8 mouse cellular contexts compared by ENCODE assay signal in genomic region chr11:107014597-107015309, GRCm38 (mm10). TPM values are rescaled to one million over a fixed set of nuclear protein-coding genes. Genes with fewer than 3 reads are reported as not detected.
DNase-seq lines count a peak whose midpoint lies in the region; ATAC-seq and TF ChIP-seq lines count a peak whose summit lies in the region.

No protein-coding gene starts in this region.

- 28% methylated on average over 14 of the region's 14 CpGs for WGBS in heart, adult 2 months
- 38% methylated on average over 14 of the region's 14 CpGs for WGBS in heart, postnatal 0 days

- no peak overlapping the region for H3K9ac ChIP-seq in heart, adult 2 months (ENCODE audit: low read depth, low read length)
- peak overlapping the region; percentile 53 for H3K9ac ChIP-seq in ES-E14 (ENCODE audit: insufficient read depth, low read depth, low read length, poor library complexity, severe bottlenecking)
- no peak overlapping the region for H3K9ac ChIP-seq in heart, postnatal 0 days (replicated peaks; ENCODE audit: low read depth, low read length)

- H3K4me1 ChIP-seq in heart, adult 2 months (ENCODE audit: control insufficient read depth, insufficient read depth, low read length), result peaks cover 2% of the 10 kb centered on the region
- peaks cover 0 to 5% of the 10 kb centered on the region in 2 experiments; a peak in 1 of 4 replicates for H3K4me1 ChIP-seq in ES-E14 (ENCODE audit: control insufficient read depth in 2 of 2, insufficient read depth in 2 of 2, low read length in 2 of 2, poor library complexity in 1 of 2)
- no peaks in the 10 kb centered on the region for H3K4me1 ChIP-seq in heart, postnatal 0 days (ENCODE audit: control insufficient read depth, insufficient read depth)

- TF ChIP-seq CTCF in heart, adult 2 months (IDR thresholded peaks at IDR 0.05), result peak; percentile 65
- peak; percentile 40 for TF ChIP-seq CTCF in heart, postnatal 0 days (IDR thresholded peaks at IDR 0.05; ENCODE audit: low read depth)

- intact Hi-C loops in heart, adult 2 months (cut with DNase I), result no loop called here

- H3K79me2 ChIP-seq in heart, adult 2 months (replicated peaks; ENCODE audit: control insufficient read depth, insufficient read depth, low read length), result no peaks in the 10 kb centered on the region

- TF ChIP-seq POLR2A in heart, adult 2 months (IDR thresholded peaks at IDR 0.05; ENCODE audit: insufficient read depth, low read depth, low read length), result no peak

- TF ChIP-seq EP300 in heart, adult 2 months (IDR thresholded peaks at IDR 0.05; ENCODE audit: insufficient read depth, low read depth, low read length), result no peak
- TF ChIP-seq EP300 in heart, postnatal 0 days (IDR thresholded peaks at IDR 0.05; ENCODE audit: low read depth), result no peak

- in situ Hi-C loops in ES-E14 (cut with MboI; ENCODE audit: low sequenced_read_pairs in 2 of 2, unreplicated experiment in 2 of 2), result no loop called here

- no peak for ATAC-seq in heart, postnatal 0 days (ENCODE audit: insufficient read depth, low read depth)

- H3K27me3 ChIP-seq in heart, adult 2 months (ENCODE audit: control insufficient read depth, insufficient read depth, low read length), result no peaks in the 10 kb centered on the region
- no peaks in the 10 kb centered on the region for H3K27me3 ChIP-seq in heart, postnatal 0 days (ENCODE audit: control insufficient read depth, insufficient read depth, low read length)

- H3K27ac ChIP-seq in heart, adult 2 months, result peak overlapping the region; percentile 29
- no peak overlapping the region; the same call in 1 of the 2 replicates for H3K27ac ChIP-seq in ES-E14 (ENCODE audit: insufficient read depth, low read depth, low read length, poor library complexity, severe bottlenecking)
- H3K27ac ChIP-seq in heart, postnatal 0 days (ENCODE audit: low read depth), result no peak overlapping the region

- DNase-seq in heart, adult 2 months, result peak; percentile 38 to 43
- DNase-seq in heart, postnatal 4 days, result no peak
- DNase-seq in ES-E14 (ENCODE audit: low read depth, low spot score), result peak; percentile 75
- no peak for DNase-seq in heart, postnatal 0 days (ENCODE audit: low spot score)
- peak; percentile 57 to 77 for DNase-seq in lung, postnatal 4 days
- DNase-seq in right cerebral cortex, adult 2 months (ENCODE audit: low spot score in 2 of 2), result no peak
- no peak for DNase-seq in right cerebral cortex, postnatal 4 days
- DNase-seq in gastrocnemius, adult 18-20 months (ENCODE audit: low spot score), result no peak

- 0 out of 2 replicates have a peak overlapping the region, but pooled peaks have one; percentile 14 for H3K4me2 ChIP-seq in heart, postnatal 0 days (ENCODE audit: low read depth, low read length)

- no peaks in the 10 kb centered on the region for H3K36me3 ChIP-seq in heart, adult 2 months (ENCODE audit: control insufficient read depth, insufficient read depth, low read length)
- H3K36me3 ChIP-seq in ES-E14 (ENCODE audit: control insufficient read depth, insufficient read depth, low read length, poor library complexity, severe bottlenecking), result no peaks in the 10 kb centered on the region
- no peaks in the 10 kb centered on the region for H3K36me3 ChIP-seq in heart, postnatal 0 days (replicated peaks; ENCODE audit: control insufficient read depth, insufficient read depth, low read length)

- H3K4me3 ChIP-seq in heart, adult 2 months, result peak overlapping the region; percentile 25; the same call in 1 of the 2 replicates
- H3K4me3 ChIP-seq in ES-E14 (ENCODE audit: insufficient read depth in 1 of 2, low read depth in 1 of 2, low read length in 2 of 2, poor library complexity in 1 of 2, severe bottlenecking in 1 of 2), result peak overlapping the region; percentile 15 to 46; a peak in 3 of 4 replicates
- no peak overlapping the region for H3K4me3 ChIP-seq in heart, postnatal 0 days (ENCODE audit: low read depth, low read length)

- H3K9me3 ChIP-seq in ES-E14 (ENCODE audit: control insufficient read depth, insufficient read depth, low read depth, low read length), result no peaks in the 10 kb centered on the region
- H3K9me3 ChIP-seq in heart, postnatal 0 days (replicated peaks; ENCODE audit: control insufficient read depth, low read length), result no peaks in the 10 kb centered on the region

TF ChIP-seq in ES-E14, 5 proteins besides CTCF, POLR2A, EP300 and RAD21:
- no peak for TF ChIP-seq ZNF384 (IDR thresholded peaks at IDR 0.05; ENCODE audit: low read depth, low read length)
- no peak for TF ChIP-seq ZC3H11A (IDR thresholded peaks at IDR 0.05; ENCODE audit: borderline replicate concordance, low read depth, low read length)

RNA-seq across cellular contexts. Expression of gene 1810010H24Rik, which starts 10.7 kb away (rescaled TPM):
- total RNA-seq in heart, adult 2 months (2021), result 1 to 10 TPM; 1.9 to 3.0 TPM
- 1.9 and 2.7 TPM in 2 replicates for polyA plus RNA-seq in heart, adult 2 months (2012; rRNA removed)
- total RNA-seq in heart, postnatal 4 days (2021), result 1 to 10 TPM; 3.7 to 4.0 TPM
- total RNA-seq in ES-E14 (2012; rRNA removed), result 3.6 and 5.7 TPM in 2 replicates
- 1.7 and 4.0 TPM in 2 replicates for total RNA-seq in heart, postnatal 0 days (2014; rRNA removed; ENCODE audit: low replicate concordance)
- polyA plus RNA-seq in heart, postnatal 0 days (2015; fragmentation: Nextera tagmentation; extraction: Ambion mirVana), result 2.6 and 3.4 TPM in 2 replicates
- total RNA-seq in gastrocnemius, adult 18-20 months (2021), result 1 to 10 TPM; 1.5 TPM

RNA-seq across cellular contexts. Expression of gene Kpna2, which starts 15.4 kb away (rescaled TPM):
- 10 to 100 TPM; 61.1 to 62.9 TPM for total RNA-seq in heart, adult 2 months (2021)
- 19.5 and 35.7 TPM in 2 replicates for polyA plus RNA-seq in heart, adult 2 months (2012; rRNA removed)
- total RNA-seq in heart, postnatal 4 days (2021), result 100 to 1,000 TPM; 179 to 190 TPM
- total RNA-seq in ES-E14 (2012; rRNA removed), result 212 and 245 TPM in 2 replicates
- 177 and 180 TPM in 2 replicates for total RNA-seq in heart, postnatal 0 days (2014; rRNA removed; ENCODE audit: low replicate concordance)
- 109 and 124 TPM in 2 replicates for polyA plus RNA-seq in heart, postnatal 0 days (2015; fragmentation: Nextera tagmentation; extraction: Ambion mirVana)
- total RNA-seq in gastrocnemius, adult 18-20 months (2021), result 10 to 100 TPM in 1 of 2 experiments, 1 to 10 TPM in 1; 9.4 to 10.3 TPM

Comparison
In these comparisons a context has a peak if more than half of its experiments do, and no peak if none do; other contexts are left out.
1. DNase-seq: peak in heart, adult 2 months (2 of 2), ES-E14 (single experiment) and lung, postnatal 4 days (2 of 2); none in heart, postnatal 4 days (single experiment), heart, postnatal 0 days (single experiment), right cerebral cortex, adult 2 months (0 of 2), right cerebral cortex, postnatal 4 days (single experiment) and gastrocnemius, adult 18-20 months (single experiment).
2. RNA of gene Kpna2, which starts 15.4 kb away (total RNA-seq): 212 to 245 TPM in ES-E14, 179 to 190 TPM in heart, postnatal 4 days, 177 to 180 TPM in heart, postnatal 0 days and 61.1 to 62.9 TPM in heart, adult 2 months; 9.4 to 10.3 TPM in gastrocnemius, adult 18-20 months; every median in the first group is over 4 times any median in the second.